In the genomic region with DNA sequence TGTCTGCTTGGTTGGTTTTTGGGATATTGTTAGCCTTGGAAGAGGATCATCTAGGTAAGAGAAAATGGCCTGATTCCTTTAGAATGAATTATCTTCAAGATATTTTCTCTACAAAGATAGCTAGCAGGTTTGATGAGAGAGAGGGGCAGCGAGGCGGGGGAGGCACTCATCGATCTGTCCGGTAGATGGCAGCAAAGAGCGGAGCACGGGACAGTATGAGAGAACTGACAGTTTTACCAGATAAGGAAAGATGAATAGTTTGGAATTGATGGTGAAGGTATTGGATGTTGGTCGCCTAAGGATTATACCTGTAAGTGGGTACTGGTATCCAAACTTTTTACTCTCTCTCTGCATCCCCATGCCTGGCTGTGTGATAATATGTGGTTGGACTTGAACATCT, we compare ENCODE assay signal across 9 mouse cellular contexts. TPM values are rescaled to one million over a fixed set of nuclear protein-coding genes. Genes with fewer than 3 reads are reported as not detected.
A peak's percentile ranks its signal among the peaks of the same experiment; 100 is the strongest.
DNase-seq lines count a peak whose midpoint lies in the region; ATAC-seq and TF ChIP-seq lines count a peak whose summit lies in the region.
"Had no signal": no experiment of that assay in that cellular context is flagged by ENCODE, and none has a peak within 500 bp of the region (broad histone marks: within the 10 kb centered on the region; RNA-seq: fewer than 3 reads in every experiment).

No protein-coding gene starts in this region.

- H3K9me3 ChIP-seq in neural tube, embryonic 15.5 days (replicated peaks): no peaks in the 10 kb centered on the region
- H3K9me3 ChIP-seq in forebrain, embryonic 13.5 days (replicated peaks): no peaks in the 10 kb centered on the region
- H3K9me3 ChIP-seq: heart, embryonic 13.5 days had no signal

- no peak overlapping the region for H3K4me3 ChIP-seq in neural tube, embryonic 15.5 days (replicated peaks)
- H3K4me3 ChIP-seq in bone marrow, adult 2 months (replicated peaks; ENCODE audit: control insufficient read depth, low read depth, low read length): no peak overlapping the region
- no peak overlapping the region for H3K4me3 ChIP-seq in forebrain, embryonic 13.5 days
- H3K4me3 ChIP-seq: heart, embryonic 13.5 days had no signal

- 0% methylated on average over 7 of the region's 7 CpGs for WGBS in neural tube, embryonic 15.5 days
- under 1% methylated on average over 7 of the region's 7 CpGs for WGBS in bone marrow, adult 2 months
- 2% methylated on average over 7 of the region's 7 CpGs for WGBS in forebrain, embryonic 13.5 days

- H3K9ac ChIP-seq in neural tube, embryonic 15.5 days (replicated peaks): no peak overlapping the region
- H3K9ac ChIP-seq in forebrain, embryonic 13.5 days: no peak overlapping the region
- H3K9ac ChIP-seq: heart, embryonic 13.5 days had no signal

- H3K27me3 ChIP-seq in neural tube, embryonic 15.5 days (replicated peaks): no peaks in the 10 kb centered on the region
- H3K27me3 ChIP-seq in forebrain, embryonic 13.5 days: no peaks in the 10 kb centered on the region
- H3K27me3 ChIP-seq: heart, embryonic 13.5 days had no signal

- TF ChIP-seq POLR2A in bone marrow, adult 2 months (IDR thresholded peaks at IDR 0.05; ENCODE audit: borderline replicate concordance, control insufficient read depth, low read depth, low read length): no peak

- no peaks in the 10 kb centered on the region for H3K36me3 ChIP-seq in neural tube, embryonic 15.5 days
- no peaks in the 10 kb centered on the region for H3K36me3 ChIP-seq in forebrain, embryonic 13.5 days (ENCODE audit: poor library complexity, severe bottlenecking)
- H3K36me3 ChIP-seq: heart, embryonic 13.5 days had no signal

- peaks cover 9% of the 10 kb centered on the region for H3K4me1 ChIP-seq in neural tube, embryonic 15.5 days
- H3K4me1 ChIP-seq in bone marrow, adult 2 months (ENCODE audit: control insufficient read depth, insufficient read depth, low read length): no peaks in the 10 kb centered on the region; the same call in 1 of the 2 replicates
- peaks cover 8% of the 10 kb centered on the region for H3K4me1 ChIP-seq in forebrain, embryonic 13.5 days

- H3K4me2 ChIP-seq in neural tube, embryonic 15.5 days: no peak overlapping the region
- no peak overlapping the region for H3K4me2 ChIP-seq in forebrain, embryonic 13.5 days
- H3K4me2 ChIP-seq: heart, embryonic 13.5 days had no signal

- ATAC-seq in neural tube, embryonic 15.5 days (ENCODE audit: low FRiP score): no peak
- ATAC-seq in forebrain, embryonic 13.5 days: peak; percentile 19; the same call in 1 of the 2 replicates

- DNase-seq in neural tube, embryonic 10.5 days (ENCODE audit: extremely low spot score, low spot score): peak; percentile 75
- peak; percentile 67 to 85 for DNase-seq in kidney, postnatal 25 days
- peak; percentile 90 for DNase-seq in lung, postnatal 14 days
- peak; percentile 71 for DNase-seq in right cerebral cortex, postnatal 25 days
- DNase-seq in yolk sac, embryonic 10.5 days (ENCODE audit: low spot score): peak; percentile 54

- peak; percentile 96 for TF ChIP-seq CTCF in bone marrow, adult 2 months (IDR thresholded peaks at IDR 0.05; ENCODE audit: control insufficient read depth, insufficient read depth, low read length)

- no peak overlapping the region for H3K27ac ChIP-seq in neural tube, embryonic 15.5 days (replicated peaks)
- no peak overlapping the region for H3K27ac ChIP-seq in bone marrow, adult 2 months (ENCODE audit: control insufficient read depth, insufficient read depth, low read depth, low read length, poor library complexity)
- no peak overlapping the region for H3K27ac ChIP-seq in forebrain, embryonic 13.5 days
- H3K27ac ChIP-seq: heart, embryonic 13.5 days had no signal

RNA-seq across cellular contexts. Expression of a gene that starts 14.7 kb away (rescaled TPM):
- 48.9 and 53.3 TPM in 2 replicates for polyA plus RNA-seq in neural tube, embryonic 15.5 days (2015; fragmentation: Nextera tagmentation; extraction: Ambion mirVana)
- polyA plus RNA-seq in bone marrow, adult 2 months (2011; ENCODE audit: insufficient read depth, insufficient read length, low replicate concordance, missing spikeins): 10.7 and 27.6 TPM in 2 replicates
- polyA plus RNA-seq in forebrain, embryonic 13.5 days (2015; fragmentation: Nextera tagmentation; extraction: Ambion mirVana): 96.1 and 96.8 TPM in 2 replicates

RNA-seq across cellular contexts. Expression of a gene that starts 19.0 kb away (rescaled TPM):
- polyA plus RNA-seq in neural tube, embryonic 15.5 days (2015; fragmentation: Nextera tagmentation; extraction: Ambion mirVana): 17.8 and 22.5 TPM in 2 replicates
- polyA plus RNA-seq in bone marrow, adult 2 months (2011; ENCODE audit: insufficient read depth, insufficient read length, low replicate concordance, missing spikeins): 19.7 and 24.2 TPM in 2 replicates
- polyA plus RNA-seq in forebrain, embryonic 13.5 days (2015; fragmentation: Nextera tagmentation; extraction: Ambion mirVana): 8.8 and 9.4 TPM in 2 replicates
